Mouse (Mus musculus) cerebellum, postnatal 4 days (tissue): ENCODE results near the gene Rpl37a.

ENCODE experiments used
- DNase-seq, 2 experiments: peaks; one replicate each; pipeline ENCODE4 v3.0.0; 2022; ENCODE audit warnings: low spot score in 2 of 2, mixed read lengths in 1 of 2

Gene Rpl37a

GRCm38 (mm10) chr1:72710753-72711653 is at the start of gene Rpl37a:
Gene Rpl37a, plus strand, starts transcription at chr1:72711290.
- DNase-seq, result peak; percentile 88 to 94

- DNase-seq, result no peak
Measured at GRCm38 (mm10) chr1:72673070-72673469, 38.0 kb upstream of the Rpl37a start.

GRCm38 (mm10) chr1:72696256-72696655 is 14.8 kb upstream of the Rpl37a start:
- DNase-seq, result no peak

GRCm38 (mm10) chr1:72698651-72699050 is 12.4 kb upstream of the Rpl37a start:
- DNase-seq, result peak in 1 of 2 experiments; percentile 9

- DNase-seq, result no peak
Measured at GRCm38 (mm10) chr1:72700479-72700878, 10.6 kb upstream of the Rpl37a start, which contains the start of gene Ankar. Gene Ankar, minus strand, starts transcription at chr1:72700579.

GRCm38 (mm10) chr1:72707525-72707924 is 3.6 kb upstream of the Rpl37a start:
- no peak for DNase-seq

- DNase-seq, result no peak
Measured at GRCm38 (mm10) chr1:72711684-72712083, 594 bp downstream of the Rpl37a start.

GRCm38 (mm10) chr1:72714547-72714946 is 3.5 kb downstream of the Rpl37a start:
- no peak for DNase-seq

- DNase-seq, result no peak
Measured at GRCm38 (mm10) chr1:72715065-72715464, 4.0 kb downstream of the Rpl37a start.

GRCm38 (mm10) chr1:72715593-72716361 is 4.7 kb downstream of the Rpl37a start:
- DNase-seq, result no peak

GRCm38 (mm10) chr1:72716421-72716820 is 5.3 kb downstream of the Rpl37a start:
- no peak for DNase-seq

- peak; percentile 72 to 79 for DNase-seq
Measured at GRCm38 (mm10) chr1:72716926-72717325, 5.8 kb downstream of the Rpl37a start.

GRCm38 (mm10) chr1:72717540-72717939 is 6.5 kb downstream of the Rpl37a start:
- DNase-seq, result no peak

GRCm38 (mm10) chr1:72718846-72719245 is 7.8 kb downstream of the Rpl37a start:
- peak in 1 of 2 experiments; percentile 59 for DNase-seq

- DNase-seq, result peak; percentile 42 to 53
Measured at GRCm38 (mm10) chr1:72720115-72720725, 9.1 kb downstream of the Rpl37a start.

- DNase-seq, result no peak
Measured at GRCm38 (mm10) chr1:72722646-72723045, 11.6 kb downstream of the Rpl37a start.

- peak in 1 of 2 experiments; percentile 16 for DNase-seq
Measured at GRCm38 (mm10) chr1:72724354-72724753, 13.3 kb downstream of the Rpl37a start.

- DNase-seq, result no peak
Measured at GRCm38 (mm10) chr1:72725941-72726340, 14.9 kb downstream of the Rpl37a start.

- no peak for DNase-seq
Measured at GRCm38 (mm10) chr1:72728781-72729180, 17.7 kb downstream of the Rpl37a start.

GRCm38 (mm10) chr1:72730126-72730525 is 19.0 kb downstream of the Rpl37a start:
- no peak for DNase-seq

GRCm38 (mm10) chr1:72733191-72733691 is 22.2 kb downstream of the Rpl37a start:
- no peak for DNase-seq
